Mouse (Mus musculus) heart, adult 9 months (tissue): ENCODE measurements around the gene Sytl5.

ENCODE experiments used
- DNase-seq, 2 experiments: peaks; one replicate each; pipeline ENCODE4 v3.0.0; 2022; ENCODE audit warnings: low spot score in 2 of 2

Gene Sytl5

DNA sequence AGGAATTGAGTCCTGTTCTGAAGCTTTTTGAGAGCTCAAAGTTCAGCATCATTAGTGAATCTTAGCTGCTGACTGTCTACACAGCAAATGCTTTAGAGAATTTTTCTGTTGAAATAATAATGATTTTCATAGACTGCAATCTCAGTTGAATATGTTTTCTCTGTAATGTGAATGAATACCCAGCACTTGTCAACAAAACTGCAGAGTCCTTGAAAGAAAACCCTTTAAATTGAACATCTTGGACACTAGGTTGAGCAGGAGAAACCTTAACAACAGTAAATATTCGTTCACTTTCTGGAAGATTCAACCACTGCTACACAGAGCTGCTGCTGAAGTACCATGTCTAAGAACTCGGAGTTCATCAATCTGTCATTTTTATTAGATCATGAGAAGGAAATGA, at the start of gene Sytl5:
Sytl5 (plus strand) TSS at position 301 of the 400 bp plus-strand sequence.
- DNase-seq = no peak

DNA sequence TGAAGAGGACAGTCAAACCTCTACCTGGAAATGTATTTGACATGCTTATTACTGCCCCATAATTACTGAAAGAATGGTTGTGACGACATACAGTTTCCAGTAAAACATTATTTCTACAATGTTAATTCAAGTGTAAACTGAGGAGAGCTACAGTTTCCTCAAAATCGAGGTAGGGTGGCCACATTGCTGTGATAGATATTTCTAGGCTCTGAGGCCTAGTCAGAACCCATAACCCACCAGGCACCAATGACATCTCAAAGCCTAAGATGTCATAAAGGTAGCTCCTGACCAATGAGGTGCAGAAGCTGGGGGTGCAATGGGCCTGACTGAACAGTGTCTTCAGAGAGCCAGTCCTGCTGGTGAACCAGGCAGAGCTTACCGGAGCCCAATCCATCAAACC, 38.8 kb upstream of the Sytl5 start, which contains the start of gene Hypm:
Hypm (plus strand) TSS at position 301 of the 400 bp plus-strand sequence.
- DNase-seq = no peak

DNA sequence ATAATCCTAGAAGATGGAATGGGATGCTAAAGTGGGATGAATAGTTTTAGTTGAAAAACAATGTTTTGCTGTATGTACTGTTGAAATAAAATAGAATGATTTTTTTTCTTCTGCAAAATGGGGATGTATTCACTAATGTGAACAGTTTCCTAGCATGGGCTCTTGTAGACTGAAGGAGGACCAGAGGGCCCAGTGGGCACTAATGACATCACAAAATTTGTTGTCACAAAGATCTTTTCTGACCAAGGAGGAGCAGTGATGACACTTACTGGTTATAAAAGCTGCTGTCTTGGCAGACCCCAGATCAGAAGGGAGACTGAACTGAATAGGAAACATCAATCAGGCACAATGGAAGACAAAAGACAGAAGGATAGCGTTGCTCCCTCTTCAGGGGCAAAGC, 36.0 kb upstream of the Sytl5 start, which contains the start of gene H2al3:
H2al3 (plus strand) TSS at position 301 of the 400 bp plus-strand sequence.
- no peak for DNase-seq

DNA sequence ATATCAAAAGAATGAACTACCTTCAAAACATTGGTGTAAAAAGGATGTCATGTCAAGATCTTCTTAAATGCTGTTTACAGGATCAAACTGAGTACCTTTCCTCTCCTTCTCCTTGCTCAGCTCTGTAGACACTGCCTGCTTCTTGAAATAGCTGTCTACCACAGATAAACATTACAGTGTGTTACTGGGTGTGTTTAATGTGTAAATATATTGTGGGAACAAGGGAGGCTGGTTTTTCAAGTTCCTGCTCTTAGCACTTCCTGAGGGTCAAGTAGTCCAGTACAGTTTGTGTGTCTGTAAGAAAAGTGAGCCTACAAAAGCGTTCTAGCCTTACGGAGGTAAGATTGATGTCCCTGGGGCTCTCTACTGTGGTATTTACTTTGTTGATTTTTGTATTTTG, 23.6 kb upstream of the Sytl5 start:
- no peak for DNase-seq

DNA sequence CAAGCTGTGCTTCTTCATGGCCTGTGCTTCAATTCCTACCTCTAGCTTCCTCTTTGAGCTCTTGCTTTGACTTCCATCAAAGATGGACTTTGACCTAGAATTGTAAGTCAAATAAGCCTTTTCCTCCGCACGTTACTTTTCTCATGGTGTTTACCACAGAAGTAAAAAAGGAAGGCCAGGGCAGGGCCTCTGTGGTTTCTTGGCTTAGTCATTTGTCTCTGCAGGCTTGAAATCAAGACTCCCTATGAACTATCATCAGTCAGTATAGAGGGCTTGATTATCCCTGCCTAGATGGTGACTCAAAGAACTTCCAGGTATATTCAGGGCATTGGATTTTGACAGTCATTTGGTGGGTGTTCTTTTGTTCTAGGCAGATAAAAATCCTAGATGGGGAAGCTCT, 9.9 kb upstream of the Sytl5 start:
- no peak for DNase-seq

DNA sequence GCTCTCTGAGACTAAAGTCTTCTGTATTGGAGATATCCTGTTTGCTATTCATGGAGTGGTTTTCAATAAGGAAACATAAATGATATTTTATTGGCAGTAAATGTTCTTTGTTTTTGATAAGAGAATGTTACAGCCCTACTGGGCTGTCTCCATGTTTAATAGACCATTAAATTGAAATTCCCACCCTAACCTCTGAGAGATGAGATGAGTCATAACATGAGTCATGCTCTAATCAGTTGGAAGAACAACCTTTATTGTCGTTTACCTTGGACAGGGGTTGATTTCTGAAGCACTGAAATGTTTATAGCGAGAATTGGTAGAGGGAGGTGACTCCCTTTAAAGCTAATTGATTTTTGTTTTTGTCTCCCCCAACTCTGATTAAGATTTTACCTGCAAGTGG, 24.1 kb downstream of the Sytl5 start:
- no peak for DNase-seq

DNA sequence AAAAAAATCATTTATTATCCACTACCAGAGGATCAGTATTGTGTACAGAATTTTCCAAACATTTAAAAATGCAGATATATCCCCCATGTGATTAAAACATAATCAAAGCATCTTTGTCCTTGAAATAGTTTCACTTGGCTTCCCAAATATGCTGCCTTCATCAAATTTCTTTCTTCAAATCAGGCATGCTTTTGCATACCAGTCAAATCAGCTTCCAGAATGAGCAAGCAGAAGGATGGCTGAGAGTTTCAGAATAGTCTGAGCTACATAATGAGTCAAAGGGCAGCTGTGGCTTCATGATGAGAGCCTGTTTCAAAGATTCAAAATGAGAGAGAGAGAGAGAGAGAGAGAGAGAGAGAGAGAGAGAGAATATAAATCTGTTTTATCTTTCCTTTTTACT, 48.4 kb downstream of the Sytl5 start:
- no peak for DNase-seq

DNA sequence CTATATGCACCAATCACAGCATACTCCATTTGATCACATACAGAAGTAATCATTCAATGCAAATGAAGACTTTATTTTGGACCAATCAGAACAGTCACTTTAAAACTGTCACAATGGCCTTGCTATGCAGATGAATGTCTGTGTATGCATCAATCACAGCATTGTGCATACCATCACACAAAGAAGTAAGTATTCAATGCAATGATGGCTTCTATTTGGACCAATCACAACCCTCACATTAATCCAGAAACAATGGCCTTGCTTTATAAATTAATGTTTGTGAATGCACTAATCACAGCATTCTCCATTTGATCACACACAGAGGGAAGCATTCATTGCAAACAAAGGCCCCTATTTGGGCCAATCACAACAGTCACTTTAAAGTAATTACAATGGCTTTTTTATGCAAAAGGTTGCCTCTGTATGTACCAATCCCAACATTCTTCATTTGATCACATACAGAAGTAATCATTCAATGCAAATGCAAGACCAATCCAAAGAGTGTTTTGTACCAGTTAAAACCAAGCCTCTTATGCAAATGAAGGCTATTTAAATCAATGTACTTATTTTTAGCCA, 98.8 kb downstream of the Sytl5 start:
- DNase-seq = no peak

DNA sequence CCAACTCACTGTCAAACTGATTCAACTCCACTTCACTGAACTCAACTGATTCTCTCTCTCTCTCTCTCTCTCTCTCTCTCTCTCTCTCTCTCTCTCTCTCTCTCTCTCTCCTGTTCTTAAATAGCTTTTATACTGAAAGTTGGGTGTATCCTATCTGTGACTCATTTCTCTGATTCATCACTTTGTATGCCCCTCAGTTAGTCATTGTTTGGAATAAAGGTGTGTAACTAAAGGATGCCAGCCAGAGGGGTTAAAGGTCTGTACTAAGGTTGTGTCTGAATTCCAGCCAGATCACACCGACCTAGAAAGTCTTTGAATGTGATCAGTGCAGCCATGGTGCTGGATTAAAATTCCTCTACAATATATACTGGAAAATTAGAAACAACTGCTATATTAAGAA, 115.3 kb downstream of the Sytl5 start:
- DNase-seq = no peak

DNA sequence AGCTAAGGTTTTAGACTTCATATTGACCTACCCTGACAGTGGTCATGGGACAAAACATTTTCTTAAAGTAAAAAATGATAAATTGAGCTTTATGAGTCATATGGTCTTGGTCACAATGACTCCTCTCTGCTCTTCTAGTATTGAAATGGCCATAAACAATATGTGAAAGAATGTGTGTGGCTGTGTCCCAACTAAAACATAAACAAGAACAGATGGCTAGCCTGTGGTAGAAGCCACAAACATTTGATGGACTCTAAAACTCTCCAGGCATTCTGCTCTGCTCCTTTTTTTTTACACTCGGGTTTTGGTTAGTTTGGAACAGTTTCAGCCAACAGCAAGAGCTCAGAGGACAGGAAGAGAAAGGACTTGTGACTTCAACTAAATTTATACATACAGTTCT, 120.5 kb downstream of the Sytl5 start:
- DNase-seq = no peak

DNA sequence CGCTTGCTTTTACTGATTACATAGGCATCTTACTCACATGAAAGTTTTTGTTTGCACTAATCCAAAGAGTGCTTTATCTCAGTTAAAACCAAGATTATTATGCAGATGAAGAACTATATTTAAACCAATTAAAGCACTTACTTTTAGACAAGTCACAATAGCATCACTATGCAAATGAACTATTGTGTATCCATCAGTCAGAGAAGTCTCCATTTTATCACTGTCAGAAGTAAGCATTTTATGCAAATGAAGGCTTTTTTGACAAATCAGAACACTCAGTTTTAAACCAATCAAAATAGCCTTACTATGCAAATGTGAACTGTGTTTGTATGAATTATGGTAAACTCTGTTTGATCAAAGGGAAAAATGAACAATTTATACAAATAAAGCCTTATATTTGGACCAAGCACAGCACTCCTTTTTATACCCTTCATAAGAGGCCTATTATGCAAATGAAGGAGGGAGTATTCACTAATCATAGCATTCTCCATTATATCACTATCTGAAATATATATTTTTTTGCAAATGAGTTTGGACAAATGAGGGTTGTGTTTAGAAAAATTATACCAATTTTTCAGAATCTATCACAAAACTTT, 122.4 kb downstream of the Sytl5 start:
- no peak for DNase-seq

DNA sequence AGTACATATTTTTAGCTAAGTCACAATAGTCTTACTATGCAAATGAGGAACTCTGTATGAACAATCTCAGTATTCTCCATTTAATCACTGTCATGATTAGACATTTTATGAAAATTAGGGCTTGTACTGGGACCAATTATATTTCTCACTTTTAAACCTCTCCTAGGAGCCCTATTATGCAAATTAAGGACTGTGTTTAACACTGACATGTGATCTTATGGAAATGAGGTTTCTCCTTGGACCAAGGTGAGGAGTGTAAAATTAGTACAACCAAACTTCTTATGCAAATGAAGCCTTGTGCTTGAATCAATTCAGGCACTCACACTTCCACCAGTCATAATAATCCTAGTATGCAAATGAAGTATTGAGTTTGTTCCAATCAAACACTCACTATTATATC, 124.8 kb downstream of the Sytl5 start:
- DNase-seq = no peak

DNA sequence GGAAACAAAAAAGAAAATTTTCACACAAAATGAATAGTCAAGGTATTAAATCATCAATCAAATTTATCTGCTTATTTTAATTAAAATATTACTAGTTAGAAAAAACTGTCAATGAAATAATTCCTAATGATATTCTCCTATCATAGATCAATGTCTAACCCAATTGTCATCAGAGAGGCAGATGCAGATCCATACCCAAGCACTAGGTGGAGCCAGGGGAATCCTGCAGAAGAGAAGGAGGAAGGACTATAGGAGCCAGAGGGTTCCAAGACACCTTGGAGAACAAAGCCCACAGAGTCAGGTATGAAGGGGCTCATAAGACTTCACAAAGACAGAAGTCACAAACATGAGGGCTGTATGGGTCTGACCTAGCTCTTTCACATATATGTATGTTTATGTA, 149.2 kb downstream of the Sytl5 start:
- no peak for DNase-seq
